Mouse (Mus musculus) right cerebral cortex, postnatal 14 days (tissue): ENCODE data around the gene Cfi.

Experiments
- DNase-seq: peaks from one replicate; pipeline ENCODE4 v3.0.0; 2022

The Cfi gene

GRCm38 (mm10) chr3:129878405-129879021 is 42.8 kb downstream of the Cfi start, which contains the start of gene Pla2g12a:
Gene Pla2g12a, plus strand, starts transcription at chr3:129878606.
- peak; percentile 96 for DNase-seq

GRCm38 (mm10) chr3:129879131-129879757 is 43.6 kb downstream of the Cfi start:
- peak; percentile 9 for DNase-seq

DNA sequence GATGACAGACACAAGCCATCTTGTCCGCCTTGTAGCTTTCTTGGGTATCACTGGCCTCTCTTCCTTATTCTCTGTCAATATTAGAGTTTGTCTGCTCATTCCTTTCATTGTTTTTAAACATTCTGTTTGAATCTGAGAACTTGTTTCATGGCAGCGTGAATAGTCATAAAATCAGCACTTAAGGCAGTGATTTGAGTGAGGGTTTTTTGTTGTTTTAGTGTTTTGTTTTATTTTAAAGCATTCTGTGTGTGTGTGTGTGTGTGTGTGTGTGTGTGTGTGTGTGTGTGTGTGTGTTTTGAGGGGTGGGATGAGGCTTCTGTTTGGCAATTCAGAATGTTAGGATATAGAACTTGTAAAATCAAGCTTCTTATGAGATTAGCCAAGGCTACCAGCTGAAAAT is 44.2 kb downstream of the Cfi start:
- DNase-seq: no peak

- DNase-seq: no peak
Measured at GRCm38 (mm10) chr3:129880925-129881593, 45.4 kb downstream of the Cfi start.

- no peak for DNase-seq
Measured at GRCm38 (mm10) chr3:129885577-129885976, 49.9 kb downstream of the Cfi start.

GRCm38 (mm10) chr3:129886430-129886829 is 50.7 kb downstream of the Cfi start:
- DNase-seq: no peak

DNA sequence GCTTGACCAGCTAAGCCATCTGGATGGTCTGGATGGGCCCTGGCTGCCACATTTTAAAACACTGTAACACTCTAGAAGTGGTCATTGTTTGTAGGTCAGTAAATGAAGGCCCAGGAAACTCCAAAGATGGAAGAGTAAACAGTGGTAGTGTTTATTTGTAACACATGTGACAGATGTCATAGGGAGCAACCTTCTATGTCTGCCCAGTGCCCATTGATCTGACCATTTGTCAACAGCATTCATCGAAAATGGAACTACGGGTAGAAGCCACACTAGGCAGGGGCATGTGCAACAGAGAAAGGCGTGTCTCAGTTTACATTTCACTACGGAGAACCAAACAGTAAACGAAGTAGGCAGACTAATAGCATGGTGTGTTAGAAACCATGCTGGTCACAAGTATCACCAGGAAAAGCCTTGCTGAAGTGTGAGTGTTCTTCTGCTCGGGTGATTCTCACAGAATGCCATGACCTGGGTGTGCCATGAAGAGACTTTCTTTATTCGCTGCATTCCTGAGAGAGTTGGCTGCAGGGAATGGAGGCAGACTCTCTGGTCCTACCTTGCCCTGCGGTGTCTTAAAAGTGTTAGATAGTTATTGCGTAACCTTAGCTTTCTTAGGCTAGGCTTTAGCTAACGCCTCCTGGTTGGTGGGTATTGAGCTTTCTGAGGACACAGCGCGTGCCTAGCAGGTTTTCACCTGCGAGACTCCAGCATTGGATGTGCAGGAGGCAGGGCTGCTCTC is 52.3 kb downstream of the Cfi start:
- no peak for DNase-seq

- DNase-seq: no peak
Measured at GRCm38 (mm10) chr3:129892003-129892402, 56.3 kb downstream of the Cfi start.

- DNase-seq: no peak
Measured at GRCm38 (mm10) chr3:129893143-129893542, 57.5 kb downstream of the Cfi start.

- no peak for DNase-seq
Measured at GRCm38 (mm10) chr3:129896591-129896990, 60.9 kb downstream of the Cfi start.

GRCm38 (mm10) chr3:129898886-129899285 is 63.2 kb downstream of the Cfi start:
- DNase-seq: no peak

DNA sequence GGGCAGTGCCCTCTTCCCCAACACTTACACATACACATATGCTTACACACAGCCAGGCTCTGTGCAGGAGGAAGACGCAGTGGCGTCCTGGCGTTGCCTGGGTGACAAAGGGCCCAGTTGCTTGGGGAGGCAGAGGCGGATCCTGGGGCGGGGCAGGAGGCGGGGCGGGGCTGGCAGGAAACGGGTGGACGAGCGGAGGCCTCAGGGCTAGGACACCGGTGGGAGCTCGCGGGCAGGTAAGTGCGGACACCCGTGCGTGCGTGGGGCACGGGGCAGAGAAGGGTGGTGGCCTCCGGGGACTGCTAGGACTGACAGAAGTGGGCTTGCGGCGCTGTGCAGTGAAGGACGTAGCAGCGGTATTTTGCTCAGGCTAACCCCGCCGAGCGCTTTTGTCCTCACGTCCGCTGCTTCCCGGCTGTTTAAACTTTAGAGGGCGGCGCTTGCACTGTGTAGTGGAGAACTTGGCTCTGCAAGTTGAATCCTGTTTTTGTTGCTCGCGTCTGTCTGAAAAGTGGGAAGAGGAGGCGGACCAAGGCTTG is 65.7 kb downstream of the Cfi start, which contains the start of gene Casp6:
TSS of gene Casp6 (plus strand) at position 155 of the 539 bp plus-strand sequence.
- peak; percentile 65 for DNase-seq

- DNase-seq: no peak
Measured at GRCm38 (mm10) chr3:129903369-129903768, 67.7 kb downstream of the Cfi start.

DNA sequence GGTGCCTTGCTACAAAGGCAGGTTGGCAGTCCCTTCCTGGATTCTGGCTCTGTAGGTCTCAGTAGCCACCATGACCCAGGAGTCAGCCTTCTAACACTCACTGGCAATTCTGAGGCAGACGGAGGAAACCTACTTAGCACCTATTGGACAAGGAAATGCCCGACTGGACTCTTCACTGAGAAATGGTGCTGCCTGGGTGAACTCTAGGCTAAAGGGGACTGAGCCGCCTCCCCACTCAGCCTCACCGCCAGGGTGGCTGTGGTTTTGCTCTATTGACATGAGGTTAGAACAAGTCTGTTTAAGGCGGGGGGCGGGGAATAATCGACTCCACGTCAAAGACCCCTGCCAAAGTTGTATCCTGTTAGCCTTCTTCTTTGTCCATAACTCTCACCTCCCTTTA is 68.2 kb downstream of the Cfi start:
- DNase-seq: no peak

DNA sequence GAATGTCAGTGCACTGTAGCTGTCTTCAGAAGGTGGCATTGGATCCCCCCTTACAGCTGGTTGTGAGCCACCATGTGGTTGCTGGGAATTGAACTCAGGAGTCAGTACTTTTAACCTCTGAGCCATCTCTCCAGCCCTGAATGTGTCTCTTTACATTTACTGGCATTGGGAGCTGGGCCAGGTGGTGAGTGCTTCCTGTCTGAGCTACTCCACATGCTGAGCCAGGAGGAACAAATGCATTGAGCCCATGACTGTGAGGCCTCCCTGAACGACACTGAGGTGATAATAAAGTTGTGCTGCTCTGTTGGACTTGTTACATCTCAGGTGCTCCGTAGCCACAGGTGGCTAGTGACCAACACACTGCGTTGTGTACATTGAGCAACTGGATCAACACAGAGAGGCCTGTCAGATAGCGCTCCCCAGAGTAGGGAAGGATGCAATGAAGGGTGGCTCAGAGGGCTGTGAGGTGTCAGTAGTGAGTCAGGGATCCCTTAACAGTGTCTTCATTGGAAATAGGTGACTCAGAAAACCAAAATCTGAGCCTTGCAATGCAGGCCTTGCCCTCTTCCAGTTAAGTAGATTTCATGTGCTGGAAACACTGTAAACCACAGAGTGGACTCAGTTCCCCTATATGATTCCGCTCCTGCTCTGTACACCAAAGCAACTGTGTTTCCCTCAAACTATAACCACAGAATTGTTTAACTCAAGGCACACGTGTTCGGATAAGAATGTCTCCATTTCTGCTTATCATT is 68.9 kb downstream of the Cfi start:
- DNase-seq: no peak

GRCm38 (mm10) chr3:129912025-129912424 is 76.3 kb downstream of the Cfi start:
- DNase-seq: no peak

DNA sequence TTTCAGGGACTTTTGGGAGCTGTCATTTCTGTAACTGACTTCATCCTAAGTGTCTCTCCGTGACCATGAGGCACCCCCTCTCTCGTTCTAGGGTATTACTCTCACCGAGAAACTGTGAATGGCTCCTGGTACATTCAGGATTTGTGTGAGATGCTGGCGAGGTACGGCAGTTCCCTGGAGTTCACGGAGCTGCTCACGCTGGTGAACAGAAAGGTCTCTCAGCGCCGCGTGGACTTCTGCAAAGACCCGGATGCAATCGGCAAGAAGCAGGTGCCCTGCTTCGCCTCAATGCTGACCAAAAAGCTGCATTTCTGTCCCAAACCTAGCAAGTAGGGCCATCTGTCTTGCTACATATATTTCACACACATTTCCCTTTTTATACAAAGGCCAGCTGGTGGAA is 77.6 kb downstream of the Cfi start:
- no peak for DNase-seq

DNA sequence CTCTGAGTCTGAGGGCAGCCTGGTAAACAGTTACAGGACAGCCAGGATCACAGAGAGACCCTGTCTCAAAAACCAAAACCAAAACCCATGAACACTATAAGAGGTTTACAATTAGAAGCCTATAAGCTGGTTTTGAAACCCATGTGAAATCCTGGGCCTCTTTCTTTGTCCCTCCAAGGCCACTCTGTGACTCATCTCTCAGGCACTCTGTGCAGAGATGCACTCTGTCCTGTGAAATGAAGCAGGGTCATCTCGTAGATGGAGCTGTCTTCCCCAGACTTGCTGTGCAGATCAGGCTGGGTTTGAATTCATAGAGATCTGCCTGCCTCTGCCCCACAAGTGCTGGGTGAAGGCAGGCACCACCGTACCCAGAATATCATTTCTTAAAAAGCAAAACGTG is 81.7 kb downstream of the Cfi start:
- DNase-seq: no peak

DNA sequence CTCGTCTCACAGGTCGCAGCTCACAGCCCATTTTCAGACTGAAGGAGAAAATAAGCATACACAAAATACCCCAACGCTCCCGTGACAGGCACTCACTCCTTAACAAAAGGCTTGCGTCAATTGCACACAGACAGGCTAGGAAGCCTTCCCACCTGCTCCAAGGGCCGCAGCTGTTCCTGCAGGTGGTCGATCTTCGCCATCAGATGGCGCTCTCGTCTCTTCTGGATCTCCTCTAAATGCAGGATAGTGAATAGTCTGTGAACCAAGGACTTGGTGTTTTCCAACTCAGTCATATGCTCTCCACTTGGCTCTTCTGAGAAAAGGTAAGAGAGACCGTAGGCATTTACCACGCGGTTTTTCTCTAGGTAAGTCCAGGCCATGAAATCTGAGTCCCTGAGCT is 82.8 kb downstream of the Cfi start:
- peak; percentile 74 for DNase-seq

- DNase-seq: no peak
Measured at GRCm38 (mm10) chr3:129923581-129923980, 87.9 kb downstream of the Cfi start.
